Mouse (Mus musculus) layer of hippocampus, adult 8-10 months (tissue): Measurements from ENCODE around the gene Hnf4a. TPM values are rescaled to one million over a fixed set of nuclear protein-coding genes. Genes with fewer than 3 reads are reported as not detected.

Source experiments
- DNase-seq, 2 experiments: peaks; one replicate each; pipeline ENCODE4 v3.0.0; 2022; ENCODE audit warnings: low spot score in 2 of 2
- total RNA-seq, 4 experiments: library from RNA; stranded (reverse); gene quantifications; 2 replicates each; pipeline ENCODE4 v1.2.4; 2022

Hnf4a gene
- total RNA-seq, 4 experiments from 2014 or later, result not detected

- DNase-seq, result no peak
Measured at GRCm38 (mm10) chr2:163490656-163491055, 16.0 kb upstream of the Hnf4a start.

- DNase-seq, result no peak
Measured at GRCm38 (mm10) chr2:163491351-163491750, 15.3 kb upstream of the Hnf4a start.

GRCm38 (mm10) chr2:163492018-163492417 lies 14.6 kb upstream of the Hnf4a start, which contains the start of gene R3hdml:
Gene R3hdml (plus strand): TSS chr2:163492318.
- DNase-seq, result no peak

- no peak for DNase-seq
Measured at GRCm38 (mm10) chr2:163493031-163493430, 13.6 kb upstream of the Hnf4a start.

GRCm38 (mm10) chr2:163493976-163494375 lies 12.6 kb upstream of the Hnf4a start:
- DNase-seq, result no peak

- no peak for DNase-seq
Measured at GRCm38 (mm10) chr2:163494456-163494855, 12.2 kb upstream of the Hnf4a start.

GRCm38 (mm10) chr2:163502219-163502618 lies 4.4 kb upstream of the Hnf4a start:
- DNase-seq, result no peak

- DNase-seq, result no peak
Measured at GRCm38 (mm10) chr2:163503191-163503590, 3.4 kb upstream of the Hnf4a start.

GRCm38 (mm10) chr2:163525761-163526243 lies 19.2 kb downstream of the Hnf4a start:
- no peak for DNase-seq

- DNase-seq, result no peak
Measured at GRCm38 (mm10) chr2:163527497-163527896, 20.9 kb downstream of the Hnf4a start.

- DNase-seq, result no peak
Measured at GRCm38 (mm10) chr2:163530418-163530817, 23.8 kb downstream of the Hnf4a start.

GRCm38 (mm10) chr2:163531917-163532316 lies 25.3 kb downstream of the Hnf4a start:
- peak; percentile 23 to 79 for DNase-seq

- DNase-seq, result no peak
Measured at GRCm38 (mm10) chr2:163533226-163533625, 26.6 kb downstream of the Hnf4a start.

- DNase-seq, result peak; percentile 79 to 94
Measured at GRCm38 (mm10) chr2:163534958-163535524, 28.4 kb downstream of the Hnf4a start.

- DNase-seq, result no peak
Measured at GRCm38 (mm10) chr2:163537443-163537842, 30.8 kb downstream of the Hnf4a start.

- DNase-seq, result peak in 1 of 2 experiments; percentile 8
Measured at GRCm38 (mm10) chr2:163538410-163538809, 31.8 kb downstream of the Hnf4a start.

- DNase-seq, result no peak
Measured at GRCm38 (mm10) chr2:163539321-163540040, 32.9 kb downstream of the Hnf4a start.

GRCm38 (mm10) chr2:163540231-163541117 lies 33.9 kb downstream of the Hnf4a start:
- DNase-seq, result no peak

GRCm38 (mm10) chr2:163541568-163542182 lies 35.1 kb downstream of the Hnf4a start:
- no peak for DNase-seq

GRCm38 (mm10) chr2:163542674-163543073 lies 36.1 kb downstream of the Hnf4a start:
- no peak for DNase-seq

GRCm38 (mm10) chr2:163546623-163547318 lies 40.2 kb downstream of the Hnf4a start:
- DNase-seq, result no peak
